ENCODE assay signal across 8 mouse cellular contexts in the genomic region with DNA sequence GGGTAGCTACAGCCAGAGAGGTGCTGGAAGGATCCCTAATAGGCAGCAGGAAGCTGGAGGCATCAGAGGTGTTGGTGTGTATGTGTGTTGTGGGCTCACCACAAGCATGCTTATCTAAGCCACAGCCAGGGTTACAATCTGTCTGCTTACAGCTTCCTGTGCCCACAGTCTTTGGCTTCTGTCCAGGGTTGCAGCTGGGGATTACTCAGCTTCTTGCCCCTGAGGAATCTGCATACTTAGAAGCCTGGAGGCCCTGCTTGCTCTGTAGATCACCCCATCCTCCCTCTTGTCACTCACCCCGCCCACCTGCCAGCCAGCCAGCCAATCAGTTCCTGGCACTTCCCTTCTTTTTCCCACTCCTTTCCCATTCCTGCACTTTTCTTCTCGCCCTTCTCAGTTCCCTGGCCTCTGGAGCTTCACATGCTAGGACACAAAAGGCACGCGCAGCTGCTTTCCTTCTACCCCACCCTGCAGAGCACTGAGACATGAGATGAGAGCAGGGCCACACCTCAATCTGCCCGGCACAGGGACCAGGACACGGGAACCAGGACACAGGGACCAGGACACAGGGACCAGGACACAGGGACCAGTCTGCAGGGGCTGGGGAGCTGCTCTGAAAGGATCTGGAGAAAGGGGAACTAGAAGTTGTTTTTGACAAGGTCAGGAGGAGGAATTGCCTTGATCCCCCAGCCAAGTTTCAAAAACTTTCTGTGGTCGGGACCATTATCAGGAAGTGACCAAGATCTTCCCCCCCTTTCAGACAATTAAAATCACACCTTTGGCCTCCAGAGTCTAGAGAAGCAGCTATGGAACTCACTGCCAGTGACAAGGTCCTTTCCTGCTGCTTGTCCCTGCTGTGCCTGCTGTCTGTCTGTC.
DNase-seq lines count a peak whose midpoint lies in the region; ATAC-seq and TF ChIP-seq lines count a peak whose summit lies in the region.
"Not testable (repeated sequence)": the region's sequence is repeated elsewhere in the genome, so short reads cannot be mapped to it uniquely, and the experiment has no call there.

No protein-coding gene starts in this region.

- not testable (repeated sequence) for H3K27ac ChIP-seq in embryonic facial prominence, embryonic 14.5 days (replicated peaks; ENCODE audit: low read depth, low read length); hindbrain, embryonic 14.5 days; kidney, embryonic 15.5 days; midbrain, embryonic 11.5 days (ENCODE audit: low read depth, low read length)

- not testable (repeated sequence) for H3K4me3 ChIP-seq in G1E (ENCODE audit: low read depth, low read length); embryonic facial prominence, embryonic 14.5 days (ENCODE audit: low read depth, low read length); hindbrain, embryonic 14.5 days (replicated peaks; ENCODE audit: low read length); kidney, embryonic 15.5 days (replicated peaks); midbrain, embryonic 11.5 days (ENCODE audit: low read depth, low read length)

- no CpG with 5 or more reads among the region's 7 CpGs for WGBS in embryonic facial prominence, embryonic 14.5 days
- WGBS in hindbrain, embryonic 14.5 days, result no CpG with 5 or more reads among the region's 7 CpGs
- WGBS in kidney, embryonic 15.5 days, result no CpG with 5 or more reads among the region's 7 CpGs
- WGBS in midbrain, embryonic 11.5 days, result no CpG with 5 or more reads among the region's 7 CpGs

- H3K9me3 ChIP-seq in G1E (replicated peaks); embryonic facial prominence, embryonic 14.5 days (ENCODE audit: control insufficient read depth, low read length); hindbrain, embryonic 14.5 days (ENCODE audit: control insufficient read depth, low read length); kidney, embryonic 15.5 days (replicated peaks); midbrain, embryonic 11.5 days (ENCODE audit: control insufficient read depth, low read length): not testable (repeated sequence)

- not testable (repeated sequence) for DNase-seq in G1E (ENCODE audit: low spot score); embryonic facial prominence, embryonic 14.5 days (ENCODE audit: low spot score); hindbrain, embryonic 14.5 days (ENCODE audit: low spot score); midbrain, embryonic 11.5 days (ENCODE audit: low spot score, missing footprints)
- peak; percentile 19 for DNase-seq in left cerebral cortex, postnatal 4 days
- DNase-seq in ovary, postnatal 36 days (ENCODE audit: low spot score), result peak; percentile 17

- H3K4me2 ChIP-seq in embryonic facial prominence, embryonic 14.5 days (ENCODE audit: low read depth, low read length); hindbrain, embryonic 14.5 days (replicated peaks); kidney, embryonic 15.5 days; midbrain, embryonic 11.5 days: not testable (repeated sequence)

- H3K27me3 ChIP-seq in G1E (ENCODE audit: insufficient read depth, low read length); embryonic facial prominence, embryonic 14.5 days (replicated peaks; ENCODE audit: control insufficient read depth, insufficient read depth, low read length); hindbrain, embryonic 14.5 days (ENCODE audit: control insufficient read depth, insufficient read depth, low read length); kidney, embryonic 15.5 days; midbrain, embryonic 11.5 days (ENCODE audit: control insufficient read depth, insufficient read depth, low read length): not testable (repeated sequence)

- not testable (repeated sequence) for H3K4me1 ChIP-seq in G1E (ENCODE audit: insufficient read depth, low read depth, low read length); embryonic facial prominence, embryonic 14.5 days (ENCODE audit: control insufficient read depth, insufficient read depth, low read length); hindbrain, embryonic 14.5 days (replicated peaks; ENCODE audit: control insufficient read depth, insufficient read depth, low read length); kidney, embryonic 15.5 days; midbrain, embryonic 11.5 days (ENCODE audit: control insufficient read depth, insufficient read depth, low read length)

- not testable (repeated sequence) for H3K36me3 ChIP-seq in G1E (replicated peaks); embryonic facial prominence, embryonic 14.5 days (ENCODE audit: control insufficient read depth, insufficient read depth, low read length); hindbrain, embryonic 14.5 days (replicated peaks; ENCODE audit: control insufficient read depth, insufficient read depth); kidney, embryonic 15.5 days; midbrain, embryonic 11.5 days (ENCODE audit: control insufficient read depth, insufficient read depth, low read length)

- intact Hi-C loops in left cerebral cortex, postnatal 4 days (cut with DNase I), result not testable (repeated sequence)

- TF ChIP-seq CTCF in G1E (IDR thresholded peaks at IDR 0.05; ENCODE audit: low read depth, low read length), result not testable (repeated sequence)

- not testable (repeated sequence) for H3K9ac ChIP-seq in embryonic facial prominence, embryonic 14.5 days (ENCODE audit: low read depth, low read length); hindbrain, embryonic 14.5 days; kidney, embryonic 15.5 days; midbrain, embryonic 11.5 days (ENCODE audit: low read length)

- ATAC-seq in G1E (ENCODE audit: extremely low read depth, insufficient number of reproducible peaks, low FRiP score, poor library complexity, severe bottlenecking), result peak; percentile 34; the same call in 1 of the 2 replicates
- ATAC-seq in embryonic facial prominence, embryonic 14.5 days (ENCODE audit: low read depth), result peak; percentile 87
- ATAC-seq in granulocyte monocyte progenitor cell, adult 5-6 weeks (replicated peaks; ENCODE audit: poor library complexity, severe bottlenecking), result peak; percentile 86
- ATAC-seq in hindbrain, embryonic 14.5 days (ENCODE audit: low FRiP score), result peak; percentile 73; the same call in 1 of the 2 replicates
- peak; percentile 91 for ATAC-seq in kidney, embryonic 15.5 days (replicated peaks; ENCODE audit: low FRiP score)
- peak; percentile 91 for ATAC-seq in midbrain, embryonic 11.5 days (ENCODE audit: low FRiP score)

Comparison
In these comparisons a context has a peak if more than half of its experiments do, and no peak if none do; other contexts are left out.
1. ATAC-seq: peak in every context shown above with its lines; median percentile 91 in kidney, embryonic 15.5 days; 91 in midbrain, embryonic 11.5 days; 87 in embryonic facial prominence, embryonic 14.5 days; 86 in granulocyte monocyte progenitor cell, adult 5-6 weeks; 73 in hindbrain, embryonic 14.5 days; 34 in G1E.